Mouse (Mus musculus): ENCODE results near the gene Uba3. TPM values are rescaled to one million over a fixed set of nuclear protein-coding genes. Genes with fewer than 3 reads are reported as not detected.

The Uba3 gene
- polyA plus RNA-seq, 1 experiment from 2014 or later = 99.9 TPM

DNA sequence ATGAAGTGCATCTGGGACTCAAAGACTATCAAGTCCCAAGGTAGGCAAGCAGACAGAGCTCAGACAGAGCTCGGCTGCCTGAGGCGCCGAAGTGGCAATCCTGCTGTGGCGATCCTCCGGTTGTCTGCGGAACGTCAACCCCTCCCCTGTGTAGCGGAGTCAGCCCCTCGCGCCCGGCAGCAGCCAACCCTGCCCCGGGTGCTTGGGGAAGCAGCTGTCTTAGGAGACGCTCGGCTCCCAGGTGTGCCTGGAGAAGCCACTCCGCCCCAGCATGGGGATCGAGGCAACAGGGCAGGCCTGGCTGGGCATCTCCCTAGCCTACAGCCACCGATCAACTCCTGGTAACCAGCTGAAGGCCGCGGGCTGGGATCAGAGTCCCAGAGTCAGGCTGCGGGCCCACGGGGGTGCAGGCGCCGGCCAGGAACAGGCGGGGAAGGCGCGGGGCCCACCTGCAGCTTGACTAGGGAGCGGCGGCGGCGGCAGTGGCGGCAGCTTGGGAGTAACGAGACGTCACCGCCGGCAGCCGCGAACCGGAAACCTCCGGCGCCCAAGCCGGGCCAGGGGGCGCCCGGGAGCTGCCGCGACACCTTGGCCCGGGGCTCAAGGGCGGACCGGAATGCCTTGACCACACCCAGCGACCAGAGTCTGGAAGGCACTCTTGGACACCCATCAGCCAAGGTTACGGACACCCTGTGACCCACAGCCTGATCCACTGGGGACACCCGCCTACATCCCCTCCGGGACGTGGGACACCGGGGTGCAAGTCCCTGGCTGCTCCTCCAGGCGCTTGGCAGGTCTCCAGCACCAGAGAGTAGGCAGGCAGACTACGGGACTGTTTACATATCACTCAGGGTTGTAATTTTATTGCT lies 56.8 kb downstream of the Uba3 start, which contains the start of gene Eogt:
Gene Eogt, minus strand, starts transcription at position 800 of the 869 bp plus-strand sequence.
- peak; percentile 72 for ATAC-seq
- Histone ChIP-seq H3K27me3 (replicated peaks; ENCODE audit: control insufficient read depth, insufficient read depth, low read length) (no peaks in the 10 kb centered on the region), H3K9me3 (ENCODE audit: control insufficient read depth, low read length) (no peaks in the 10 kb centered on the region), H3K4me1 (replicated peaks; ENCODE audit: control insufficient read depth, insufficient read depth, low read length) (peaks cover 14% of the 10 kb centered on the region), H3K9ac (replicated peaks; ENCODE audit: low read depth, low read length) (peak within 1 kb of the TSS; percentile 87), H3K27ac (ENCODE audit: low read length) (peak within 1 kb of the TSS; percentile 78), H3K36me3 (ENCODE audit: control insufficient read depth, insufficient read depth) (no peaks in the 10 kb centered on the region), H3K4me2 (ENCODE audit: low read length) (peak within 1 kb of the TSS; percentile 99), H3K4me3 (replicated peaks; ENCODE audit: low read length) (peak within 1 kb of the TSS; percentile 70)
- under 1% methylated on average over 56 of the region's 56 CpGs for WGBS

DNA sequence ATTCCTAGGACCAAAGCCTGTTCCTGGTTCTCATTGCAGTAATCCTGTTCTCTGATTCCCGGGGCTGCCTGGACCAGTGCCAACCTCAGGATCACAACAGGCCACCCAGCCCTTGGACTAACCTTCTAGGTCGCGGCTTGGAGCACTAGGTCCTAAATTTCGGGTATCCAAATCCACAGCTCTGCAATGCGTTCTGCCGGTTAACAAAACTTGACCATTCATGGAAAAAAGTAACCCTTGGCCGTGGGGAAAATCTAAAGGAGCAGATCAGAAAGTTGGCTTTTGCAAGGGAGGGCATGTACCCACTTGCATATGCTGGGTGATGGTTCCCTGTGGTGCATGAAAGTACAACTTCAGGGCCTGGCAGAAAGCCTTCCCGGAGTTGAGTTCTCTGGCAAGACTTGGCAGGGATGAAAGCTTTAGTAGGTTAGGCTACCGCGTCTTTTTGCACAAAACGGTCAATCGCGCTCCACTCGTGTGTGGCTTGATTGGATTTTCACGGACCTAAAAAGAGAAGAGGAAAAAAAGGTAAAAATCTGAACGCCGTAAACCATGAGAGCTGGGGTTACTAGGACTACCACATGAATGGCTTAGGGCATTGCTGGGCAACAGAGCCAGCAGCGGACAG lies 57.6 kb downstream of the Uba3 start:
- WGBS = 12% methylated on average over 18 of the region's 18 CpGs

DNA sequence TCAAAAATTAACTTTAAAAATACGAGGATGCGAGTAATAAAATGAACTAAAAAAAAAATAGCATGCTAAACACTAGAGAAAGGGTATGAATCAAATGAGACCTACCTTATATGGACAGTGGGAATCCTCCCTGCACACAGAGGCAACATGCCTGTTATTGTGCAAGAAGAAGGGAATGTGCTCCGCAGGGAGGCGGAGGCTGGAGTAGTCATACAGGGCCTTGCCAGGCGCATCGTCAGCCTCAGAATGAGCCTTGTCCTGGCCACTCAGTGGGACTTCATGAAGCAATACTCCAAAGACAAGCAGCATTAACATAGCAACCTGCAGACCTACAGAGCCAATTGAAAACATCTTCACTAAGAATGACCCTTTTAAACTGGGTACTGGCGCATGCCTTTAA lies 60.3 kb downstream of the Uba3 start:
- Histone ChIP-seq H3K9ac (replicated peaks; ENCODE audit: low read depth, low read length) (no peak overlapping the region), H3K27me3 (replicated peaks; ENCODE audit: control insufficient read depth, insufficient read depth, low read length) (no peaks in the 10 kb centered on the region), H3K4me1 (replicated peaks; ENCODE audit: control insufficient read depth, insufficient read depth, low read length) (peaks cover 14% of the 10 kb centered on the region), H3K9me3 (ENCODE audit: control insufficient read depth, low read length) (no peaks in the 10 kb centered on the region), H3K27ac (ENCODE audit: low read length) (no peak overlapping the region), H3K36me3 (ENCODE audit: control insufficient read depth, insufficient read depth) (no peaks in the 10 kb centered on the region), H3K4me3 (replicated peaks; ENCODE audit: low read length) (no peak overlapping the region), H3K4me2 (ENCODE audit: low read length) (no peak overlapping the region)
- 86% methylated on average over 7 of the region's 7 CpGs for WGBS
- ATAC-seq = no peak

More for the DNA sequence above, 57.6 kb downstream of the Uba3 start:
- ATAC-seq = peak; percentile 31
- Histone ChIP-seq H3K27ac (ENCODE audit: low read length) (peak overlapping the region; percentile 78; the same call in 1 of the 2 replicates), H3K4me3 (replicated peaks; ENCODE audit: low read length) (peak overlapping the region; percentile 70), H3K4me2 (ENCODE audit: low read length) (peak overlapping the region; percentile 99), H3K27me3 (replicated peaks; ENCODE audit: control insufficient read depth, insufficient read depth, low read length) (no peaks in the 10 kb centered on the region), H3K4me1 (replicated peaks; ENCODE audit: control insufficient read depth, insufficient read depth, low read length) (peaks cover 14% of the 10 kb centered on the region), H3K36me3 (ENCODE audit: control insufficient read depth, insufficient read depth) (no peaks in the 10 kb centered on the region), H3K9me3 (ENCODE audit: control insufficient read depth, low read length) (no peaks in the 10 kb centered on the region), H3K9ac (replicated peaks; ENCODE audit: low read depth, low read length) (peak overlapping the region; percentile 87)

DNA sequence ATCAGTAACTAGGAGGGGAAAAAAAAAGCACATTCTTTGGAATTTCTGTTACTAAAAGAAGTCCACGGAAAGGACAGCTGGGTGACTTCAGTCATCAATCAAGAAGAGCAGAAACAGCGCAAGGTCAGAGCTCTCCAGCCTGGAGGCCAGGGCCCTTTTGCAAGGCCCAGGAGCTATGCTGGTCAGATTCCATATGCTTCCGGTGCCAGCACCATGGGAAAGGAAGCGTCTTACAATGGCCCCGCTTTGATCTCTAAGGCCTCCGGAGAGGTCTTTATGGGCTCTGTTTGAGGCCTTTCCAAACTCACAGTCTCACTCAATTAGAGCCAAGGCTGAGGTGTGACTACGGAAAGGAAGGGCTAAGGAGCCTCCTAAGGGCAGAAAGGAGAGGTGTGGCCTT lies 61.1 kb downstream of the Uba3 start:
- H3K9ac ChIP-seq (replicated peaks; ENCODE audit: low read depth, low read length) = no peak overlapping the region
- 49% methylated on average over 7 of the region's 7 CpGs for WGBS
- no peak overlapping the region for H3K27ac ChIP-seq (ENCODE audit: low read length)
- no peak overlapping the region for H3K4me2 ChIP-seq (ENCODE audit: low read length)
- H3K4me3 ChIP-seq (replicated peaks; ENCODE audit: low read length) = no peak overlapping the region
- H3K4me1 ChIP-seq (replicated peaks; ENCODE audit: control insufficient read depth, insufficient read depth, low read length) = peaks cover 14% of the 10 kb centered on the region
- no peaks in the 10 kb centered on the region for H3K36me3 ChIP-seq (ENCODE audit: control insufficient read depth, insufficient read depth)
- H3K9me3 ChIP-seq (ENCODE audit: control insufficient read depth, low read length) = no peaks in the 10 kb centered on the region
- no peak for ATAC-seq
- H3K27me3 ChIP-seq (replicated peaks; ENCODE audit: control insufficient read depth, insufficient read depth, low read length) = no peaks in the 10 kb centered on the region

DNA sequence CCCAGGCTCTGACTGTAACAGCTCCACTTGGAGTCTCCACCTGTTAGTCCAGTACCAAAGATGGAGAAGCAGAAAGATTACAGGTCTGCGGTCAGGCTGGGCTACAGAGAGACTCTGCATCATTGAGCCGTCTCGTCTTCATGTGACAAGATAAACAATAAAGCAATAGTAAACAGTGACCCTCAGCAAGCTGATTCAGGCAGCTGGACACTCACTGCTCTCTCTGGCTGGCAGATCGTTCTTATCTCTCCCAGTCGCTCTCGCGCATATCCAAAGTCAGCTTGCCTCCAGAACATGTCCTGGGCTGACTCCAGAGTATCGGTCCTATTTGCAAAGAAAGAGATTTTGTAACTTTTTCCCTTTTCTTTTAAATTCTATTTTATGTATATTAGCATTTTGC lies 62.8 kb downstream of the Uba3 start:
- Histone ChIP-seq H3K36me3 (ENCODE audit: control insufficient read depth, insufficient read depth) (no peaks in the 10 kb centered on the region), H3K9ac (replicated peaks; ENCODE audit: low read depth, low read length) (no peak overlapping the region), H3K4me2 (ENCODE audit: low read length) (no peak overlapping the region), H3K4me1 (replicated peaks; ENCODE audit: control insufficient read depth, insufficient read depth, low read length) (no peaks in the 10 kb centered on the region; the same call in 1 of the 2 replicates), H3K27me3 (replicated peaks; ENCODE audit: control insufficient read depth, insufficient read depth, low read length) (no peaks in the 10 kb centered on the region), H3K9me3 (ENCODE audit: control insufficient read depth, low read length) (no peaks in the 10 kb centered on the region), H3K4me3 (replicated peaks; ENCODE audit: low read length) (no peak overlapping the region), H3K27ac (ENCODE audit: low read length) (no peak overlapping the region)
- no peak for ATAC-seq
- WGBS = 91% methylated on average over 8 of the region's 8 CpGs

DNA sequence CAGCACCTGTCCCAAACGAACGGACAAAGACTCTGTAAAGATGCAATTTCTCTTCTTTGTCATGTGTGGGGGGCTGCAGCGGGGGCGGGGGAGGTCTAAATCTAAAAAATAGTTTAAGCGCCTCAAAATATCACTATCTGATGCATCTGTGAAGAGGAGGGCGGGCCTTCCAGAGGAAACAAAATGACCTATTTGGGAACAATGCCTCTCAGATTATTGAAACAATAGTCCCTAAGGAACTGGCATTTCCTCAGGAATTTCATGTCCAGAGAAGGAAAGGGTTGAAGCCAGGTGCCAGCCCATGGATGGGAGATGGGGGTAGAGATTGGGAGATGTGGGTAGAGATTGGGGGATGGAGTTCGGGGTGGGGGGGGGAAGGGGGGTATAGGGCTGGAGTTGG lies 63.6 kb downstream of the Uba3 start:
- ATAC-seq = no peak
- Histone ChIP-seq H3K4me2 (ENCODE audit: low read length) (no peak overlapping the region), H3K4me1 (replicated peaks; ENCODE audit: control insufficient read depth, insufficient read depth, low read length) (no peaks in the 10 kb centered on the region), H3K27ac (ENCODE audit: low read length) (no peak overlapping the region), H3K9ac (replicated peaks; ENCODE audit: low read depth, low read length) (no peak overlapping the region), H3K36me3 (ENCODE audit: control insufficient read depth, insufficient read depth) (no peaks in the 10 kb centered on the region), H3K27me3 (replicated peaks; ENCODE audit: control insufficient read depth, insufficient read depth, low read length) (no peaks in the 10 kb centered on the region), H3K9me3 (ENCODE audit: control insufficient read depth, low read length) (no peaks in the 10 kb centered on the region), H3K4me3 (replicated peaks; ENCODE audit: low read length) (no peak overlapping the region)
- 85% methylated on average over 7 of the region's 7 CpGs for WGBS

Other genes with a start within 250 kb of the Uba3 start
- gene Fam19a4, start 145.2 kb downstream of the Uba3 start, polyA plus RNA-seq (2015; fragmentation: Nextera tagmentation; extraction: Ambion mirVana) = 0.73 and 0.80 TPM in 2 replicates
- gene Eogt, start 56.5 kb downstream of the Uba3 start, polyA plus RNA-seq (2015; fragmentation: Nextera tagmentation; extraction: Ambion mirVana) = 9.3 and 12.2 TPM in 2 replicates
- 35.0 and 43.2 TPM in 2 replicates for gene Tmf1, start 26.5 kb downstream of the Uba3 start, polyA plus RNA-seq (2015; fragmentation: Nextera tagmentation; extraction: Ambion mirVana)
- 116 and 130 TPM in 2 replicates for gene Arl6ip5, start 5.0 kb upstream of the Uba3 start, polyA plus RNA-seq (2015; fragmentation: Nextera tagmentation; extraction: Ambion mirVana)
- not detected in 2 replicates for gene Lmod3, start 47.1 kb upstream of the Uba3 start, polyA plus RNA-seq (2015; fragmentation: Nextera tagmentation; extraction: Ambion mirVana)

All from forebrain, embryonic 16.5 days (tissue).